Mouse (Mus musculus): ENCODE measurements around the gene Kremen1. TPM values are rescaled to one million over a fixed set of nuclear protein-coding genes. Genes with fewer than 3 reads are reported as not detected.
A peak's percentile ranks its signal among the peaks of the same experiment; 100 is the strongest.

The Kremen1 gene
- polyA plus RNA-seq, 1 experiment from 2014 or later: 25.9 TPM

GRCm38 (mm10) chr11:5160722-5161485, 100.5 kb downstream of the Kremen1 start:
- Histone ChIP-seq H3K36me3 (ENCODE audit: insufficient read depth, low read length) (no peaks in the 10 kb centered on the region), H3K4me1 (ENCODE audit: insufficient read depth, low read length) (peaks cover 26% of the 10 kb centered on the region), H3K9me3 (ENCODE audit: low read length) (peaks cover 4% of the 10 kb centered on the region; the same call in 1 of the 2 replicates), H3K27me3 (ENCODE audit: insufficient read depth, low read length) (no peaks in the 10 kb centered on the region), H3K4me2 (replicated peaks; ENCODE audit: low read depth, low read length) (no peak overlapping the region), H3K4me3 (ENCODE audit: low read length) (no peak overlapping the region), H3K9ac (replicated peaks; ENCODE audit: low read length) (no peak overlapping the region), H3K27ac (ENCODE audit: low read length) (no peak overlapping the region)
- no peak for ATAC-seq (ENCODE audit: low FRiP score, low TSS enrichment)
- 74% methylated on average over 16 of the region's 17 CpGs for WGBS

GRCm38 (mm10) chr11:5158056-5158455, 103.3 kb downstream of the Kremen1 start:
- Histone ChIP-seq H3K9ac (replicated peaks; ENCODE audit: low read length) (no peak overlapping the region), H3K9me3 (ENCODE audit: low read length) (peaks cover 4% of the 10 kb centered on the region; the same call in 1 of the 2 replicates), H3K4me1 (ENCODE audit: insufficient read depth, low read length) (peaks cover 29% of the 10 kb centered on the region), H3K27me3 (ENCODE audit: insufficient read depth, low read length) (no peaks in the 10 kb centered on the region), H3K36me3 (ENCODE audit: insufficient read depth, low read length) (no peaks in the 10 kb centered on the region), H3K27ac (ENCODE audit: low read length) (no peak overlapping the region), H3K4me3 (ENCODE audit: low read length) (no peak overlapping the region), H3K4me2 (replicated peaks; ENCODE audit: low read depth, low read length) (no peak overlapping the region)
- ATAC-seq (ENCODE audit: low FRiP score, low TSS enrichment): no peak
- WGBS: 68% methylated on average over 11 of the region's 11 CpGs

- peak overlapping the region; percentile 1; the same call in 1 of the 2 replicates for H3K9ac ChIP-seq (replicated peaks; ENCODE audit: low read length)
These were observed 106.2 kb downstream of the Kremen1 start for GRCm38 (mm10) chr11:5154961-5155805.

GRCm38 (mm10) chr11:5151680-5152337, 109.5 kb downstream of the Kremen1 start, which contains the start of gene Emid1:
TSS of gene Emid1 (minus strand) at chr11:5152257.
- Histone ChIP-seq H3K4me1 (ENCODE audit: insufficient read depth, low read length) (peaks cover 75% of the 10 kb centered on the region), H3K4me3 (ENCODE audit: low read length) (peak within 1 kb of the TSS; percentile 73), H3K9me3 (ENCODE audit: low read length) (no peaks in the 10 kb centered on the region), H3K9ac (replicated peaks; ENCODE audit: low read length) (peak within 1 kb of the TSS; percentile 91), H3K27ac (ENCODE audit: low read length) (peak within 1 kb of the TSS; percentile 92), H3K36me3 (ENCODE audit: insufficient read depth, low read length) (no peaks in the 10 kb centered on the region), H3K27me3 (ENCODE audit: insufficient read depth, low read length) (no peaks in the 10 kb centered on the region), H3K4me2 (replicated peaks; ENCODE audit: low read depth, low read length) (peak within 1 kb of the TSS; percentile 67)
- peak; percentile 5; the same call in 1 of the 2 replicates for ATAC-seq (ENCODE audit: low FRiP score, low TSS enrichment)
- WGBS: under 1% methylated on average over 40 of the region's 53 CpGs

More at GRCm38 (mm10) chr11:5154961-5155805, 106.2 kb downstream of the Kremen1 start:
- H3K4me2 ChIP-seq (replicated peaks; ENCODE audit: low read depth, low read length): no peak overlapping the region
- H3K9me3 ChIP-seq (ENCODE audit: low read length): no peaks in the 10 kb centered on the region
- peak overlapping the region; percentile 89 for H3K27ac ChIP-seq (ENCODE audit: low read length)
- 26% methylated on average over 10 of the region's 10 CpGs for WGBS
- H3K4me1 ChIP-seq (ENCODE audit: insufficient read depth, low read length): peaks cover 48% of the 10 kb centered on the region
- peak; percentile 60 for ATAC-seq (ENCODE audit: low FRiP score, low TSS enrichment)
- no peak overlapping the region for H3K4me3 ChIP-seq (ENCODE audit: low read length)
- no peaks in the 10 kb centered on the region for H3K36me3 ChIP-seq (ENCODE audit: insufficient read depth, low read length)
- H3K27me3 ChIP-seq (ENCODE audit: insufficient read depth, low read length): no peaks in the 10 kb centered on the region

- H3K9me3 ChIP-seq (ENCODE audit: low read length): no peaks in the 10 kb centered on the region
- H3K27ac ChIP-seq (ENCODE audit: low read length): peak overlapping the region; percentile 92
- H3K4me2 ChIP-seq (replicated peaks; ENCODE audit: low read depth, low read length): peak overlapping the region; percentile 67
- H3K4me3 ChIP-seq (ENCODE audit: low read length): peak overlapping the region; percentile 73
- no peaks in the 10 kb centered on the region for H3K36me3 ChIP-seq (ENCODE audit: insufficient read depth, low read length)
- ATAC-seq (ENCODE audit: low FRiP score, low TSS enrichment): no peak
- H3K27me3 ChIP-seq (ENCODE audit: insufficient read depth, low read length): no peaks in the 10 kb centered on the region
- H3K4me1 ChIP-seq (ENCODE audit: insufficient read depth, low read length): peaks cover 70% of the 10 kb centered on the region
- H3K9ac ChIP-seq (replicated peaks; ENCODE audit: low read length): peak overlapping the region; percentile 91
- 25% methylated on average over 4 of the region's 4 CpGs for WGBS
These were observed 110.1 kb downstream of the Kremen1 start for GRCm38 (mm10) chr11:5151247-5151630.

- no peak for ATAC-seq (ENCODE audit: low FRiP score, low TSS enrichment)
These were observed 110.7 kb downstream of the Kremen1 start for GRCm38 (mm10) chr11:5150416-5151246.

GRCm38 (mm10) chr11:5149955-5150354, 111.4 kb downstream of the Kremen1 start:
- WGBS: 65% methylated on average over 9 of the region's 9 CpGs
- H3K36me3 ChIP-seq (ENCODE audit: insufficient read depth, low read length): no peaks in the 10 kb centered on the region
- peaks cover 67% of the 10 kb centered on the region for H3K4me1 ChIP-seq (ENCODE audit: insufficient read depth, low read length)
- H3K27ac ChIP-seq (ENCODE audit: low read length): peak overlapping the region; percentile 92
- ATAC-seq (ENCODE audit: low FRiP score, low TSS enrichment): no peak
- H3K27me3 ChIP-seq (ENCODE audit: insufficient read depth, low read length): no peaks in the 10 kb centered on the region
- 0 out of 2 replicates have a peak overlapping the region, but pooled peaks have one; percentile 12 for H3K9ac ChIP-seq (replicated peaks; ENCODE audit: low read length)
- no peaks in the 10 kb centered on the region for H3K9me3 ChIP-seq (ENCODE audit: low read length)
- peak overlapping the region; percentile 73; the same call in 1 of the 2 replicates for H3K4me3 ChIP-seq (ENCODE audit: low read length)
- H3K4me2 ChIP-seq (replicated peaks; ENCODE audit: low read depth, low read length): peak overlapping the region; percentile 67

More at GRCm38 (mm10) chr11:5150416-5151246, 110.7 kb downstream of the Kremen1 start:
- Histone ChIP-seq H3K27me3 (ENCODE audit: insufficient read depth, low read length) (no peaks in the 10 kb centered on the region), H3K27ac (ENCODE audit: low read length) (peak overlapping the region; percentile 92), H3K4me1 (ENCODE audit: insufficient read depth, low read length) (peaks cover 70% of the 10 kb centered on the region), H3K4me2 (replicated peaks; ENCODE audit: low read depth, low read length) (peak overlapping the region; percentile 67), H3K9me3 (ENCODE audit: low read length) (no peaks in the 10 kb centered on the region), H3K4me3 (ENCODE audit: low read length) (peak overlapping the region; percentile 73), H3K9ac (replicated peaks; ENCODE audit: low read length) (peak overlapping the region; percentile 91), H3K36me3 (ENCODE audit: insufficient read depth, low read length) (no peaks in the 10 kb centered on the region)
- 60% methylated on average over 9 of the region's 9 CpGs for WGBS

GRCm38 (mm10) chr11:5149249-5149648, 112.1 kb downstream of the Kremen1 start:
- Histone ChIP-seq H3K9me3 (ENCODE audit: low read length) (no peaks in the 10 kb centered on the region), H3K4me2 (replicated peaks; ENCODE audit: low read depth, low read length) (peak overlapping the region; percentile 67), H3K4me3 (ENCODE audit: low read length) (peak overlapping the region; percentile 17), H3K36me3 (ENCODE audit: insufficient read depth, low read length) (no peaks in the 10 kb centered on the region), H3K27me3 (ENCODE audit: insufficient read depth, low read length) (no peaks in the 10 kb centered on the region), H3K4me1 (ENCODE audit: insufficient read depth, low read length) (peaks cover 67% of the 10 kb centered on the region), H3K27ac (ENCODE audit: low read length) (peak overlapping the region; percentile 92), H3K9ac (replicated peaks; ENCODE audit: low read length) (peak overlapping the region; percentile 12; the same call in 1 of the 2 replicates)
- ATAC-seq (ENCODE audit: low FRiP score, low TSS enrichment): peak; percentile 64
- WGBS: 10% methylated on average over 7 of the region's 7 CpGs

Measured in kidney, embryonic 16.5 days (tissue).